Mouse (Mus musculus) regulatory T cell (primary cell): ENCODE results near the gene Cmah.

Source experiments
- in situ Hi-C: fragments of 300-600 bp; cut with MboI, MseI; formaldehyde crosslinking; loops from one replicate; pipeline ENCODE4 v1.15.1; 2025; ENCODE audit warnings: high pct_unique_total_duplicates

Cmah gene

DNA sequence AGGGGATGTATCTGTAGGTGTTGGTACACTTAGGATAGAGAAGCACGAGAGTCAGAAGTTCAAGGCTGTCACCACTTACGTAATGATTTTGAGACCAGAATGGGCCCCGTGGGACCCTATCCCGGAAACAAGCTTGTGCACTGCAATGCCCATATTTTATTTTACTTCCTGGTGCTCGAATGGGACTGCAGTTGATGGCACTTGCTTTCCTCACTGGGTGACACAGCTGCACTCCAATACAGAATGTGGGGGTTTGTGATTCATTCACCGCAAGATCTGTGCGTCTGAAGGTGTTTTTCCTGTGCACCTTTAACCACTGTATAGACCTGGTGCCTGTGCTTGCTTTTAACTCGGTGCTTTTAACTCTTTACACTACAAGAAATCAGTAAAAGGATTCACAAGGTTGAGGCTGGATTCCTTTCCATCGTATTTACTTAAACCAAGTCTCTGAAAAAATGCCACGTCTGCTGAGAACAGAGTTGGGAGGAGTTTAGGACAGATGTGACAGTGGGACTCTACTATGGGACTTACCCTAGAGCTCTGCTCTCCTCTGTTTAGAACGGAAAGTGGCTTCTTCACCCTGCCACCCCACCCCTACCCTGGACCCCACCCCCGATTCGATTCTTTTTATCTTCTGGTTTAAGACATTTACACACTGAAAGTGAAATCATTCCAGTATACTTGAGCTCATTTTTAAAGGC is 88.5 kb downstream of the Cmah start:
- in situ Hi-C loops: no loop called here

- in situ Hi-C loops: no loop called here
Measured at GRCm38 (mm10) chr13:24416409-24416808, 89.2 kb downstream of the Cmah start.

DNA sequence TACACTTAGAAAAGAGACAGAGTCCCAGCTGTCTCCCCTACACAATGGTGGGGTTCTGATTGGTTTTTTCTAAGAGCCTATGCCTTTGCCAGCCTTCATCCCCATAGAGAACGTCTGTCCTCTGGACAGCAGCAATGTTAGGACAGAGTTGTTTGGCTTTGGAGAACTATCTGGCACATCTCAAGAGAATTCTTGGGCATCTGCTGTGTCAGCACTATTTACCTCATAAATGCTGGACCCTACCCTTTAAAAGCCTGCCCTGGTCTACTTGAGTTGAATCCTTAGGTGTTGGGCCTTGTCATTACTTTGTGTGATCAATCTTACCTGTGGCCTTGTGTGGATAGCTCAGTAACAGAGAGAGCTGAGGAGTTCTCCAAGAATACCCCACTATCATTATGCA is 90.8 kb downstream of the Cmah start:
- in situ Hi-C loops: no loop called here

- in situ Hi-C loops: no loop called here
Measured at GRCm38 (mm10) chr13:24418814-24419213, 91.6 kb downstream of the Cmah start.

DNA sequence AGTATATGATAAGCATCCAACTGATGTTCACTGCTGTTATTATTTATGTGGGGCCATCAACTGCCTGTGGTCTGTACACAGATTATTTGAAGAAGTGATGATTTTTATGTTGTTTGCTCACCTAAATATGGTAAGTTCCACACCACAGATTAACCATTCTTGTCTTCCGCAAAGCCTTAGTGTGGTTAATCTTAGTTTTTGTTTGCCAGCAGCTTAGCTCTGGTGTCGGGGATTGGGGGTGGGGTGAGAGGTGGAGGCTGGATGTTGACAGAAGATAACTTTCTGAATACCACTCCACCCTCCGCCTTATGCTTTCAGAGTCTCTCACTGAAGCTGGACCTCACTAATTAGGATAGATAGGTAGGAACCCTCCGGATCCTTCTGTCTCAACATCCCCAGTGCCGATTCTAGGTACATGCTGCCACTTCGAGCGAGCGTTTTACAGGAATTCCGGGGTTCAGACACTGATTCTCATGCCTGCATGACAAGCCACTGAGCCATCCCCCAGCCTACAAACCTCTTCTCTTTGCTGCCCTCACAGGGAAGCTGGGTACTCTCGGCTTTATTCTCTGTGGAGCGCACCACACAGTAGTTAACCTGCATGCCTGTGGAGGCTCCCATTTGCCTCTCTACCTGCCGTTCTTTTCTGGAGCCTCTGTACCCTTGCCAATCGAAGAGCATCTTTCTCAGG is 92.5 kb downstream of the Cmah start:
- in situ Hi-C loops: loop anchor here (5.0 kb wide), 1 partner anchor 73 kb away; no protein-coding TSS in a partner anchor

DNA sequence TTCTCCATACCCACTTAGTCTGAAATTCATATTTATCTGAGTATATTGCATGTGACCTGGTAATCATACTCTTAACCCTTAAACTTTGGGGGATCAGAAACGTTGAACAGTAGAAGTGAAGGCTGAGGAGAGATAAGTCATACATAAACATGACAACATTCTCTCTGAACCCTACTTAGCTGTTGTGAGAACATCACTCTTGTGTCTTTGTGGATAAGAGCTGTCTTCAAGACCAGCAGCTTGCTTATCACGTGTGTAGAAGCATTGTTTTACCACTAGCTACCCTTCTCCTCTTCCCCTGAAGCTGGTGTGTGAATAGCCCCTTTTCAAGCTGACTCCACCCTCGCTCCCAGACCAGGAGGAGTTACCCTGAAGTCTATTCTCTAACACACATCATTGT is 94.8 kb downstream of the Cmah start:
- in situ Hi-C loops: loop anchor here (5.0 kb wide), 1 partner anchor 70 kb away; no protein-coding TSS in a partner anchor

- in situ Hi-C loops: no loop called here
Measured at GRCm38 (mm10) chr13:24430215-24430614, 103.0 kb downstream of the Cmah start.

DNA sequence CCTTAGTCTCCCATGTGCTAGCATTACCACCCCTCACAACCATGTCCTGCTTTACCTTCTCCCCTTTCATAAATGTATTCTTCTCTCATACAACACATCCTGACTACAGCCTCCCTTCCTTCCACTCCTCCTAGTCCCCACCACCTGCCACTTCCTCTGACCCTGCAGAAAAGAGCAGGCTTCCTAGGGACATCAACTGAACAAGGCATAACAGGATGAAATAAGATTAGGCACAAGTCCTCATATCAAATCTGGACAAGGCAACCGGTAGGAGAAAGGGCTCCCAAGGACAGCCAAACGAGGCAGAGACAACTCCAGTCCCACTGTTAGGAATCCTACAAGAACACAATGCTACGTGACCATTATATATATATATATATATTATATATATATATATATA is 104.4 kb downstream of the Cmah start:
- in situ Hi-C loops: no loop called here

DNA sequence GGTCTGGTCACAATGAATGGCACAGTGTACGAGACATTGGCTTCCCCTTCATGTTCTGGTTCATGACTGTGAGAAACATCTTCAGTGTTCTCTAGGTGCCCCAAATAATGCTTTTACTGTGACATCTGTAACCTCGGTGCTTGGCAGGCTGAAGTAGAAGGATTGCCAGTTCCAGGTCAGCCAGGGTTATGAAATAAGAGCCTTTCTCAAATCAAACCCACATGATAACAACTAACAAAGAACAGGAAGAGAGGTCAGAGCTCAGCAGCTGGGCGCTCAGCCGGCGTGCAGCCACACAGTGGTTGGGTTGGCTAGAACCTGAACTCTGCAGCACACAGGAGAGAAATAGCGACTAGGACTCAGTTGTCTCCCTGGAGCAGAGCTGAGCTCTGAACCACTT is 115.1 kb downstream of the Cmah start:
- in situ Hi-C loops: no loop called here

DNA sequence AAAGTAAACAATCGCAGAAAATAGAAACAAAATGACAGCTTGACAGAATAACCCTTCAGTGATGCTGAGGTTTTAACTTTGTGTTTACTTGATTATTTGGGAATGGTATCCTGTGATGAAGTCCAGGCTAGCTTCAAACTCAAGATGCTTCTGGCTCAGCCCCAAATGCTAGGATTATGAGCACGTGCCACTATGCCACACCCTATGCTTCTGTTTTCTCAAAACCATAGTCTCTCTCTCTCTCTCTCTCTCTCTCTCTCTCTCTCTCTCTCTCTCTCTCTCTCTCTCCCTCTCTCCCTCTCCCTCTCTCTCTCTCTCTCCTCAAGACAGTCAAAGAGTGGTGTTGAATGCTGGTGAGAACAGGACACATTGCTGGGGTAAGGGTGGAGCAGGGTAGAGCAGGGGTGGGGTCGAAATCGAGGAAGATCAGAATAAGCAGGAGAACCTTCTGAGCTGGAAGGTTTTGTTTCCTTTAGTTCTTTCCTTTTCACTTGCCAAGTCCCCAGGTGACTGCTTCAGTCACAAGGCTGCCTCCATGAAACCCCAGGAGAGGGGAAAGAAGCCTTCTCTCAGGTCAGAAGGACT is 116.7 kb downstream of the Cmah start:
- in situ Hi-C loops: no loop called here

DNA sequence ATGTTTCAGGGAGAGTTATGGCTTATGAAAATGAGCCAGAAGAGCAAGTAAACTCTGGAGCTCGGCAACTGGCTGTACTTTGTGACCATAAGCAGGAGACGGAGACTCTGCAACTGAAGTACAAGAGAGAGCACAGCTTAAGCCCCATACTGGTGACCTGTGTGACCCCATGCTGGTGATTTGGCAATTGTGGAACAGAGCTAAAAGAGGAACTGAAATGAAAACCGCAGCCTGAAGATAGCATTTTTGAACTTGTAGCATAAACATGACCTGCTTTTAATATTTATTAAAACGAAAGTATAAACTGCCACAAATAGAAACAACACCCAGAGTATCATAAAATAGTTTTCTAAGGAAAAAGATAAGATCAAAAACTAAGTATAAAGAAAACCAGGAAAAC is 117.5 kb downstream of the Cmah start:
- in situ Hi-C loops: no loop called here

- in situ Hi-C loops: no loop called here
Measured at GRCm38 (mm10) chr13:24445166-24445565, 118.0 kb downstream of the Cmah start.

- in situ Hi-C loops: no loop called here
Measured at GRCm38 (mm10) chr13:24446081-24446480, 118.9 kb downstream of the Cmah start.

- in situ Hi-C loops: no loop called here
Measured at GRCm38 (mm10) chr13:24447043-24447442, 119.8 kb downstream of the Cmah start.

- in situ Hi-C loops: no loop called here
Measured at GRCm38 (mm10) chr13:24448578-24448977, 121.4 kb downstream of the Cmah start.

GRCm38 (mm10) chr13:24451455-24451854 is 124.3 kb downstream of the Cmah start:
- in situ Hi-C loops: no loop called here

- in situ Hi-C loops: no loop called here
Measured at GRCm38 (mm10) chr13:24453737-24454136, 126.5 kb downstream of the Cmah start.

DNA sequence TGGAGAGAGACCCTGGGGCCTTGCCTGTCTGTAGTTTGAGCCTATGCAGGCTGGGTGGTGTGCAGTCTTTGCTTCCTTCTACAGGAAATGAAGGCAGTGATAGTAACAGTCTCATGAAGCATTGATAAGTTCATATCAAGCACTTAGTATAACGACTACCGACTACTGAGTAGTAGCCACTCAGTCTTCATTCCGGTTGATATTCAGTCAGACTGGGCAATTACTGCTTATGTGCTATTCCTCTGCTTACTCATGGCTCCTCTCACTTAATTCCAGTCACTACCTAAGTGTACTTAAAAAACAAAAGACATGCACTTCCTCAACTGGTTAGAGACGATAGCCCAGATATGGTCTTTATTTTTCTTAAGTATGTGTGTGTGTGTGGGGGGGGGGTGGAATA is 129.2 kb downstream of the Cmah start:
- in situ Hi-C loops: no loop called here

DNA sequence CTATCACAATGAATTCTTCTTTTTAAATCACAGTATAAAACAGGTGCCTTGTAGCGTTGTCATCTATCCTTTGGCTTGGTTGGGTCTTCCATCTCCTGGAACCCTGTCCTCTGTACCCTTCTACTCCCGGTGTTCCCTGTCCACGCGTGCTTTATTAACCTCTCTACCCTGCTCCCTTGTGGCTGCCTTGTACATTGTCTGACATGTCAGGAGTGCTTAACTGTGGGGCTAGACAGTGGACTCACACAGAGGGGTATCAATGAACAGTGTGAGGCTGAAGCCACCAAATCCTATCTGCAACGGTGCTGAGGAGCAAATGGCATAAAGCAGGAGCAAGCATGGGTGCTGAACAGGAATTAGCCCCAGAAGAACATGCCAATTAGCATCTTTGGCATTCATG is 133.3 kb downstream of the Cmah start:
- in situ Hi-C loops: no loop called here

GRCm38 (mm10) chr13:24463767-24464166 is 136.6 kb downstream of the Cmah start:
- in situ Hi-C loops: no loop called here

DNA sequence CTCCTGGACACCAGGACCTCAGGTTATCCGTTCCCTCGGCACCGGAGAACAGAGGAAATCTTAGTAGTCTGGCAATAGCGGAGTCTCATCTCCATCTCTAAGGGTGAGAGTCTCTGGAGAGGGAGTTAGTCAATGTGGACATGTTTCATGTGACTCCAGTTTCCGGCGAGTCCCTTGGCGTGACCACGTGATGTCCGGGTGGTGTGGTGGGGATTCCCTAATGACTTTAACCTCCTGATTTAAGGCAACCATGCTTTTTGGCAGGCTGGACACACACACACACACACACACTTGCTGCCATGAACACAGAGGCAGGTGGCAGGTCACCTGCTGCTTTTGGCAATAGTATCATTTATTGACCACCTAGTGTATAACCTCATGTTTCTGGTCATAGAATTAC is 138.8 kb downstream of the Cmah start:
- in situ Hi-C loops: no loop called here

- in situ Hi-C loops: no loop called here
Measured at GRCm38 (mm10) chr13:24467806-24468205, 140.6 kb downstream of the Cmah start.

DNA sequence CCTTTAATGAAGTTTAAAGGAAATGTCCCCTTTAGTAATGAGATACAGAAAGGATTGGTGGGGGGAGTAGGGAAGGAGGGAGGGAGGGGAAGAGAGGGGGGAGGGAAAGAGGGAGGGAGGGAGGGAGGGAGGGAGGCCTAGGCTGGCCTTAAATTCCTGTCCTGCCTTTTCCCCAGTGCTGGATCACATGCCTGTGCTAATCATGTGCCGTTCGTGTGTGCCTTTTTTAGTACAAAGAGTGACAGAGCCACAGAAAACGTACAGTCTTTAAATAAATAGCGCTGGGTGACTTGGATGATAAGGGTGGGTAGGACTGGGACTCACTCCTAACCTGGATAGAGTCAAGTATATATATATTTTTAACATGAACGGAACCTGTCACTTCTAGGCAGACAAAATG is 150.4 kb downstream of the Cmah start:
- in situ Hi-C loops: no loop called here
